Mouse (Mus musculus) layer of hippocampus, postnatal 36 days (tissue): ENCODE results near the gene Ccdc22. TPM values are rescaled to one million over a fixed set of nuclear protein-coding genes. Genes with fewer than 3 reads are reported as not detected.

Experiments
- DNase-seq, 2 experiments: peaks; one replicate each; pipeline ENCODE4 v3.0.0; 2022
- total RNA-seq, 2 experiments: library from RNA; stranded (reverse); gene quantifications; 2 replicates each; pipeline ENCODE4 v1.2.3; 2021

The Ccdc22 gene
- total RNA-seq, 2 experiments from 2014 or later: 23.7 to 26.3 TPM

DNA sequence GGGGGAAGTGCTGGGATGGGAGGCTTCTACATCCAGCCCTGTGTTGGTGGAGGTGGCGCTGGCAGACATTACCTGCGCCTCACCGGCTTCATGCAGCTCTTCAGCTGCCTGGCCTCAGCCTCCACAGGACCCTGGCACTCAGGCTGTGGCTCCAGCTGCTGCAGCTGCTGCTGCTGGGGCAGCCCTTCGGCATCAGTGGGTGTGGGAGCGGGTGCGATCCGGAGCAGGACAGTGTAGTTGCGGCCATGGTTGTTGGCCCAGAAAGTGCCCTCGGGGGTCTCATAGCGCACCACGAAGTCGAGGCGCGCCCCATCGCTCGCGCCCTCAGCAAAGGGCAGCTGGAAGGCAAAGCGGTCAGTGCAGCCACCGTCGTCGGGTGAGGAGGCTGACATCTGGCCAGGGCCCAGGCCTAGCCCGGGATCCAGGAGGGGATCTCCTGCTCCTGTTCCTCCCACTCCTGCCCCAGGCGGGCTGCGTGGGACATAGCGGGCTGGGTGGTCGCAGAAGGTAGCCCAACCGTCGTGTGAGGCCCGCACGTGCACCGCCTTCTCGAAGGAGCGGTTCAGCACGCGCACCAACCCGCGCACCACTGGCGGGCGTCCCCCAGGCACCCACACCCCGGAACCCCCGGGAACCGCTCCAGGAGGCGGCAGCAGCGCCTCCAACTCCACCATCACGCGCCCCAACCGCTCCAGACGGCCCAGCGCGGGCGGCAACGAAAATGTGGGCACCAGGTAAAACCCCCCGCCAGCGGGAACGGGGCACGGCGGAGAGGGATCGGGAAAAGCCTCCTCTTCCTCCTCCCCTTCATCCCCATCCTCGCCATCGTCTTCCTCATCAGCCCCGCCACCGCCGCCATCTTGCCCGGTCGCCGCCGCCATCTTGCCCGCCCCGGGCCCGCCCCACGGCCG lies 31.9 kb downstream of the Ccdc22 start, which contains the start of gene Foxp3:
Gene Foxp3, plus strand, starts transcription at position 469 of the 911 bp plus-strand sequence.
- DNase-seq: no peak

DNA sequence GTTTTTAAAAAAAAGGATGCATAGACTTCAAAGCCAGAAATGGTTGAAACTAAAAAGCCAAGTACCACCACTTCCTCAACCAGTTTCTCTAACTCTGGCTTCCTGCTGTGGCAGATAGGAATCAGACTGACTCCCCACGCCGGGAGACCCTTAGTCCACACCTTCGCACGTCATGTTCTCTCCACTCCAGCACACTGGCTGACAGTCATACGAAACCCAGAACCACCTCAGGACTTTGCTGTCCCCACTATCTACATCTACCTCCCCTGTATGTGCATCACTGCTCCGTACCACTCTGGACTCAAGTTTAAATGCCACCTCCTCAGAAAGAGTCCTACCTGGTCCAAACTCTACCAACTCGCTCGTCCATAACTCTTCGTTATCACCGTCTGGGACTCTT lies 32.9 kb downstream of the Ccdc22 start:
- DNase-seq: no peak

- DNase-seq: no peak
Observed at GRCm38 (mm10) chrX:7571565-7572136, 33.7 kb downstream of the Ccdc22 start.

GRCm38 (mm10) chrX:7570481-7571175 lies 34.7 kb downstream of the Ccdc22 start:
- DNase-seq: no peak

DNA sequence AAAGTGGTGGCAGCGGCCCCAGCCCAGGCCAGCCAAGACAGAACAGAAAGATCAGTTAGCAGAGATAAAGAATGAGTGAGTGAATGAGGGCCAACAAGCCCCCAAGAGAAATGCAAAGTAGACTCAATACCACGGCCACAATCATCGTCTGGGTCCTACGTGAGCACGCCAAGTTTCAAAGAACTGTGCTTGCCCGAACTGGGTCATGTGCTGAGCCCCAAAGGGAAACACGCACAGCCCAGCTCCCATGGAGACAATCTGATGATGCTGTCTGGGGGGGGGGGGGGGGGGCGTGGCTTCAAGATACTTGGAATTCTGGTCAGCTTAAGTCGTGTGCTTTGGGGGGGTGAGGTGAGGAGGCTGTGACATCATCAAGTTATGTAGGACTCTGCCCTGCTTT lies 37.8 kb downstream of the Ccdc22 start:
- DNase-seq: no peak

- DNase-seq: no peak
Observed at GRCm38 (mm10) chrX:7566352-7566751, 39.0 kb downstream of the Ccdc22 start.

DNA sequence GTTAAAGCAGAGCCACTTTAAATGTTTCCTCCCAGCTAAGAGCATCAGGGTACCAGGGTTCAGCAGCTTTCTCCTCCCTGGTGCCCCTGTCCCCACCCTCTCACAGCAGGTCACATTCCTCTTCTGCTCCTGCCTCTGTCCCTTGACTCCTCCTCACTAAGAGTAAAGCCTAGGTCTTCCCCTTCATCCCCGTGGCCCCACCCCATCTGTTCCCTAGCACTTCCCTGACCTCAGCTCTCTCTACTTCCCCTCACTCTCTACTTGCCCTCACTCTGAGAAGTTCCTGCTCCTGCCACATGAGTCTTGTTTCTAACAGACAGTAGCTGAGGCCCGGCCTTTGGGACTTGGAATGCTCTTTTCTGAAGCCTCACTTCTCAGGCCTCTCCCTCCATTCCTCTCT lies 42.2 kb downstream of the Ccdc22 start:
- no peak for DNase-seq

DNA sequence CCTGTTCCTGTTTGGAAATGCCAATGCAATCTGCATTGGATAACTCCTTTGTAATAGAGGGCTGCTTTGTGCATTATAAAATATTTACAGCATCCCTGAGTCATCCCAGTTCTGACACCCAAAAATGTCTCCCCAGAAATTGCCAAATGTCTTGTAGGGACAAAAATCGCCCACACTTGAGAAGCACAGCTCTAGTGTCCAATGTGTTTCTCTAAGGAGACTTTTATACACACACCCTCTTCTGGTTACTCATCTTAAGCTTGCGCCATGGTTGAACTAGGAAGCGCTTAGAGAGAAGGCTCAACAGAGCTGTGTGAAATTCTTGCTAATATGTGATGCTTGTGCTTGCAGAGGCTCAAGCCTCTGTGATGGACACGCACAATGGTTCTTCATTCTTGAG lies 51.8 kb downstream of the Ccdc22 start:
- no peak for DNase-seq

Other genes with a start within 250 kb of the Ccdc22 start
- 10 to 100 TPM; 14.4 to 15.1 TPM for gene Usp27x, start 229.7 kb downstream of the Ccdc22 start, total RNA-seq
- under 1 TPM in 1 of 2 experiments, not detected in 1; 0.23 TPM for gene Foxp3, start 31.9 kb downstream of the Ccdc22 start, total RNA-seq
- 10 to 100 TPM; 15.3 to 18.4 TPM for gene Ppp1r3f, start 31.2 kb downstream of the Ccdc22 start, total RNA-seq
- not detected for gene Cacna1f, start 1.6 kb upstream of the Ccdc22 start, total RNA-seq
- 1,000 to 10,000 TPM; 1,719 to 2,032 TPM for gene Syp, start 33.0 kb upstream of the Ccdc22 start, total RNA-seq
- under 1 TPM; 0.62 to 0.99 TPM for gene Prickle3, start 51.7 kb upstream of the Ccdc22 start, total RNA-seq
- gene Plp2, start 65.9 kb upstream of the Ccdc22 start, total RNA-seq: 1 to 10 TPM; 5.1 to 5.7 TPM
- gene Magix, start 75.7 kb upstream of the Ccdc22 start, total RNA-seq: under 1 TPM; 0.15 to 0.30 TPM
- gene Gpkow, start 91.6 kb upstream of the Ccdc22 start, total RNA-seq: 10 to 100 TPM; 35.0 to 36.2 TPM
- 10 to 100 TPM; 56.6 to 65.1 TPM for gene Wdr45, start 108.8 kb upstream of the Ccdc22 start, total RNA-seq
- gene Gm45208, start 116.7 kb upstream of the Ccdc22 start, total RNA-seq: under 1 TPM in 1 of 2 experiments, not detected in 1; 0.61 TPM
- gene Praf2, start 122.9 kb upstream of the Ccdc22 start, total RNA-seq: 100 to 1,000 TPM; 101 to 104 TPM
- 10 to 100 TPM; 14.3 to 16.0 TPM for gene Ccdc120, start 145.4 kb upstream of the Ccdc22 start, total RNA-seq
- gene Tfe3, start 157.0 kb upstream of the Ccdc22 start, total RNA-seq: 10 to 100 TPM; 26.7 to 27.4 TPM
- gene Gripap1, start 184.2 kb upstream of the Ccdc22 start, total RNA-seq: 100 to 1,000 TPM in 1 of 2 experiments, 10 to 100 TPM in 1; 92.2 to 106 TPM
- 10 to 100 TPM in 1 of 2 experiments, 1 to 10 TPM in 1; 7.3 to 10.3 TPM for gene Kcnd1, start 216.8 kb upstream of the Ccdc22 start, total RNA-seq
- 10 to 100 TPM; 79.8 to 82.6 TPM for gene Otud5, start 235.8 kb upstream of the Ccdc22 start, total RNA-seq